Mouse (Mus musculus) 416B (cell line): ENCODE data around the gene Ttc21b.
A peak's percentile ranks its signal among the peaks of the same experiment; 100 is the strongest.
"Not testable (repeated sequence)": the region's sequence is repeated elsewhere in the genome, so short reads cannot be mapped to it uniquely, and the experiment has no call there.

ENCODE experiments used
- DNase-seq: peaks from one replicate; pipeline ENCODE4 v3.0.0; 2011; ENCODE audit warnings: low read depth

Ttc21b gene

GRCm38 (mm10) chr2:66256220-66257131 lies at the start of gene Ttc21b:
Gene Ttc21b (minus strand): TSS chr2:66256617.
- DNase-seq, result peak; percentile 17

GRCm38 (mm10) chr2:66272551-66272950 lies 16.1 kb upstream of the Ttc21b start:
- DNase-seq, result no peak

GRCm38 (mm10) chr2:66244013-66244412 lies 12.4 kb downstream of the Ttc21b start:
- no peak for DNase-seq

GRCm38 (mm10) chr2:66240334-66240733 lies 16.1 kb downstream of the Ttc21b start:
- no peak for DNase-seq

- DNase-seq, result no peak
These were observed 17.5 kb downstream of the Ttc21b start for GRCm38 (mm10) chr2:66238886-66239285.

GRCm38 (mm10) chr2:66220954-66221353 lies 35.5 kb downstream of the Ttc21b start:
- no peak for DNase-seq

GRCm38 (mm10) chr2:66209875-66210274 lies 46.5 kb downstream of the Ttc21b start:
- no peak for DNase-seq

- DNase-seq, result no peak
These were observed 47.1 kb downstream of the Ttc21b start for GRCm38 (mm10) chr2:66209353-66209752.

GRCm38 (mm10) chr2:66206796-66207195 lies 49.6 kb downstream of the Ttc21b start:
- DNase-seq, result no peak

- DNase-seq, result no peak
These were observed 52.2 kb downstream of the Ttc21b start for GRCm38 (mm10) chr2:66204218-66204617.

- peak; percentile 9 for DNase-seq
These were observed 56.2 kb downstream of the Ttc21b start for GRCm38 (mm10) chr2:66200195-66200594.

GRCm38 (mm10) chr2:66191691-66192100 lies 64.7 kb downstream of the Ttc21b start:
- DNase-seq, result no peak

GRCm38 (mm10) chr2:66190157-66190556 lies 66.3 kb downstream of the Ttc21b start:
- no peak for DNase-seq

- DNase-seq, result not testable (repeated sequence)
These were observed 67.2 kb downstream of the Ttc21b start for GRCm38 (mm10) chr2:66189197-66189596.

GRCm38 (mm10) chr2:66187520-66187919 lies 68.9 kb downstream of the Ttc21b start:
- DNase-seq, result no peak

- DNase-seq, result no peak
These were observed 71.8 kb downstream of the Ttc21b start for GRCm38 (mm10) chr2:66184431-66185164.

GRCm38 (mm10) chr2:66180293-66180692 lies 76.1 kb downstream of the Ttc21b start:
- DNase-seq, result no peak

- no peak for DNase-seq
These were observed 76.6 kb downstream of the Ttc21b start for GRCm38 (mm10) chr2:66179782-66180181.

- DNase-seq, result no peak
These were observed 77.6 kb downstream of the Ttc21b start for GRCm38 (mm10) chr2:66178848-66179215.

GRCm38 (mm10) chr2:66177886-66178847 lies 78.2 kb downstream of the Ttc21b start:
- DNase-seq, result no peak

- DNase-seq, result no peak
These were observed 79.4 kb downstream of the Ttc21b start for GRCm38 (mm10) chr2:66177017-66177416.

GRCm38 (mm10) chr2:66173134-66173533 lies 83.3 kb downstream of the Ttc21b start:
- DNase-seq, result no peak
